Mouse (Mus musculus) megakaryocyte, embryonic 14.5 days (primary cell): ENCODE measurements around the gene Gm12184.

Experiments
- FLI1 ChIP-seq: IDR thresholded peaks from 2 replicates; pipeline ENCODE4 v1.6.1; 2012; ENCODE audit warnings: low read length, inconsistent platforms, mixed read lengths
- GATA1 ChIP-seq: IDR thresholded peaks from 3 replicates; pipeline ENCODE4 v1.6.1; 2012; ENCODE audit warnings: mixed read lengths, low read length, inconsistent platforms, borderline replicate concordance

GRCm38 (mm10) chr11:48779450-48779849, 47.0 kb downstream of the Gm12184 start:
- no peak for TF ChIP-seq GATA1
- no peak for TF ChIP-seq FLI1
